In the genomic region with DNA sequence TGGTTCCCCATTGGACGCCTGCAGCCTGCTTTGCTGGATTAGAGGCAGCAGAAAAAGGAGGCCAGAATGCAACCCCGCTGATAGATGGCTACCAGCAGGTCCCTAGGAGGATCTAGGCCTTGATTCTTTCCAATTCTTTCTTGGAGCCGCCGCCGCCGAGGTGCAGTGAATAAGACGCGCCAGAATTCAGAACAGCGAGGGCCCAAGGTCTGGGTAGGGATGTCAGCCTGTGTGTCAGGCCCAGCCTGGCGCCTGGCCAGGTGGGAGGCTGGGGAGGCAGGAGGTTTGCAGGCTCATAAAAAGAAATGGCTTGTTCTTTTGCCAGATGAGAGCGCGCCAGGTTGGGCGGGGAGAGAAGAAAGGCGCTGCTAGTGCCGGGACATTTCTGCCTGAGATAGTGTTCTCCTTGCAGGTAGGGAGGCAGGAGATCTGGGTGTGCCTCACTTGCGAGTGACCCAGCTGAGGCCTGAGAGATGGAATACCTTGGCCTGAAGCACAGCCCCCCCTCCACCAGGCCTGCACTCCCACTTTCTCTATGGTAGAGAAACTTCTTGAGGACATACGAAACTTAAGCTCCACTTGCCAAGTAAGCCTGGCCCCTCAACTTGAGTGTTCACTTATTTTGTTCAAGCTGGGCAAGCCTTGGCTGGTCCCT, we compare ENCODE assay signal across 8 mouse cellular contexts.
DNase-seq lines count a peak whose midpoint lies in the region; ATAC-seq lines count a peak whose summit lies in the region.

No protein-coding gene starts in this region.

- H3K27ac ChIP-seq in forebrain, embryonic 14.5 days (ENCODE audit: low read depth, low read length), result peak overlapping the region; percentile 60; the same call in 1 of the 2 replicates
- peak overlapping the region; percentile 38; the same call in 1 of the 2 replicates for H3K27ac ChIP-seq in midbrain, embryonic 15.5 days

- no peaks in the 10 kb centered on the region for H3K27me3 ChIP-seq in forebrain, embryonic 14.5 days (replicated peaks; ENCODE audit: control insufficient read depth, insufficient read depth, low read length)
- H3K27me3 ChIP-seq in midbrain, embryonic 15.5 days (replicated peaks), result peaks cover 11% of the 10 kb centered on the region; the same call in 1 of the 2 replicates

- DNase-seq in ES-CJ7 (ENCODE audit: low read depth, low spot score) (peak; percentile 6), adipocyte (ENCODE audit: low spot score) (no peak)
- DNase-seq in adrenal gland, adult 8-10 months, result peak; percentile 81
- peak; percentile 82 for DNase-seq in forebrain, embryonic 14.5 days (ENCODE audit: low spot score)
- peak; percentile 83 for DNase-seq in heart, postnatal 4 days
- DNase-seq in left cerebral cortex, postnatal 10 days (ENCODE audit: extremely low spot score in 1 of 2, low spot score in 2 of 2), result peak; percentile 10 to 69
- DNase-seq in thymus, postnatal 36 days, result no peak

- peak; percentile 68; the same call in 1 of the 2 replicates for ATAC-seq in forebrain, embryonic 14.5 days
- ATAC-seq in midbrain, embryonic 15.5 days (replicated peaks), result peak; percentile 8; the same call in 1 of the 2 replicates

- no peak overlapping the region for H3K9ac ChIP-seq in forebrain, embryonic 14.5 days (ENCODE audit: low read length)
- no peak overlapping the region for H3K9ac ChIP-seq in midbrain, embryonic 15.5 days

- H3K4me2 ChIP-seq in forebrain, embryonic 14.5 days (ENCODE audit: low read length), result no peak overlapping the region
- no peak overlapping the region for H3K4me2 ChIP-seq in midbrain, embryonic 15.5 days

- peaks cover 3% of the 10 kb centered on the region; the same call in 1 of the 2 replicates for H3K4me1 ChIP-seq in forebrain, embryonic 14.5 days (ENCODE audit: control insufficient read depth, insufficient read depth, low read length)
- H3K4me1 ChIP-seq in midbrain, embryonic 15.5 days, result peaks cover 9% of the 10 kb centered on the region

- no peaks in the 10 kb centered on the region for H3K36me3 ChIP-seq in forebrain, embryonic 14.5 days (ENCODE audit: control insufficient read depth, insufficient read depth, low read length)
- no peaks in the 10 kb centered on the region for H3K36me3 ChIP-seq in midbrain, embryonic 15.5 days (replicated peaks)

- intact Hi-C loops in left cerebral cortex, postnatal 10 days (cut with DNase I), result no loop called here

- WGBS in forebrain, embryonic 14.5 days, result 37% methylated on average over 17 of the region's 17 CpGs
- WGBS in midbrain, embryonic 15.5 days, result 38% methylated on average over 17 of the region's 17 CpGs

- H3K4me3 ChIP-seq in forebrain, embryonic 14.5 days (ENCODE audit: low read depth, low read length), result no peak overlapping the region
- no peak overlapping the region for H3K4me3 ChIP-seq in midbrain, embryonic 15.5 days

- H3K9me3 ChIP-seq in forebrain, embryonic 14.5 days (replicated peaks; ENCODE audit: control insufficient read depth, low read length), result no peaks in the 10 kb centered on the region
- no peaks in the 10 kb centered on the region for H3K9me3 ChIP-seq in midbrain, embryonic 15.5 days

Comparison
In these comparisons a context has a peak if more than half of its experiments do, and no peak if none do; other contexts are left out.
1. DNase-seq: peak in ES-CJ7 (single experiment), adrenal gland, adult 8-10 months (single experiment), forebrain, embryonic 14.5 days (single experiment), heart, postnatal 4 days (single experiment) and left cerebral cortex, postnatal 10 days (2 of 2); none in thymus, postnatal 36 days (0 of 2) and adipocyte (single experiment).